Mouse (Mus musculus) C2C12 (cell line): ENCODE results near the gene Wnt16.

Experiments used
- CTCF ChIP-seq: IDR thresholded peaks from one replicate; pipeline ENCODE4 v1.5.1; 2011; ENCODE audit not compliant: control insufficient read depth, insufficient read depth, insufficient read length
- MAX ChIP-seq: IDR thresholded peaks from one replicate; pipeline ENCODE4 v1.6.1; 2011; ENCODE audit warnings: mild to moderate bottlenecking, control low read depth
- MYOD1 ChIP-seq: IDR thresholded peaks from one replicate; pipeline ENCODE4 v1.6.1; 2011; ENCODE audit warnings: low read depth; ENCODE audit not compliant: control insufficient read depth, insufficient read length
- MYOG ChIP-seq: IDR thresholded peaks from one replicate; pipeline ENCODE4 v1.6.1; 2011; ENCODE audit not compliant: control insufficient read depth, insufficient read length; ENCODE audit errors: extremely low read depth
- USF1 ChIP-seq: IDR thresholded peaks from one replicate; pipeline ENCODE4 v1.6.1; 2011; ENCODE audit warnings: low read depth, mild to moderate bottlenecking, control low read depth, moderate library complexity

- TF ChIP-seq CTCF (no peak), MAX (no peak), USF1 (no peak), MYOG (no peak), MYOD1 (no peak)
Measured at GRCm38 (mm10) chr6:22262519-22262918, 25.5 kb upstream of the Wnt16 start.
